Mouse (Mus musculus) G1E (cell line): Measurements from ENCODE around the gene Cptp. TPM values are rescaled to one million over a fixed set of nuclear protein-coding genes. Genes with fewer than 3 reads are reported as not detected.

Experiments
- ATAC-seq: 2 replicates; pipeline ENCODE4 v1.8.0; 2016; ENCODE audit warnings: mild to moderate bottlenecking; ENCODE audit not compliant: insufficient number of reproducible peaks, poor library complexity, low FRiP score, severe bottlenecking; ENCODE audit errors: extremely low read depth
- DNase-seq: peaks from one replicate; pipeline ENCODE4 v3.0.0; 2012; ENCODE audit warnings: low spot score
- H3K27me3 ChIP-seq: 2 replicates; pipeline ENCODE4 v1.6.1; 2012; ENCODE audit warnings: mild to moderate bottlenecking, low read length, inconsistent platforms; ENCODE audit not compliant: insufficient read depth
- H3K36me3 ChIP-seq: replicated peaks from 2 replicates; pipeline ENCODE3; 2012; ENCODE audit warnings: mild to moderate bottlenecking, inconsistent platforms
- H3K4me1 ChIP-seq: 2 replicates; pipeline ENCODE4 v1.6.1; 2012; ENCODE audit warnings: low read depth, low read length, inconsistent platforms, mixed read lengths; ENCODE audit not compliant: insufficient read depth
- H3K4me3 ChIP-seq: 2 replicates; pipeline ENCODE4 v1.5.1; 2012; ENCODE audit warnings: low read depth, mild to moderate bottlenecking, inconsistent platforms, low read length, moderate library complexity, mixed read lengths
- H3K9me3 ChIP-seq: replicated peaks from 2 replicates; pipeline ENCODE4 v1.6.1; 2012; ENCODE audit warnings: inconsistent platforms
- CTCF ChIP-seq: IDR thresholded peaks from 2 replicates; pipeline ENCODE4 v1.5.1; 2012; ENCODE audit warnings: low read depth, low read length, inconsistent platforms, mixed read lengths
- GATA1 ChIP-seq: IDR thresholded peaks from 2 replicates; pipeline ENCODE4 v1.6.1; 2012; ENCODE audit warnings: borderline replicate concordance, low read length, inconsistent platforms, mixed read lengths
- GATA2 ChIP-seq: IDR thresholded peaks from 2 replicates; pipeline ENCODE4 v1.6.1; 2012; ENCODE audit warnings: low read depth, low read length, inconsistent platforms, borderline replicate concordance
- POLR2AphosphoS5 ChIP-seq: IDR thresholded peaks from 2 replicates; pipeline ENCODE4 v1.6.1; 2012; ENCODE audit warnings: low read depth, low read length, inconsistent platforms; ENCODE audit not compliant: insufficient replicate concordance
- TAL1 ChIP-seq: conservative IDR thresholded peaks from 2 replicates; pipeline ENCODE4 v1.6.1; 2012; ENCODE audit warnings: low read depth, low read length, inconsistent platforms, mixed read lengths
- polyA plus RNA-seq: library from polyadenylated mRNA; stranded (reverse); fragments of >175 nt; gene quantifications from 2 replicates; pipeline ENCODE4 v1.2.3, GENCODE M21; 2012
- total RNA-seq, 2 experiments: library from RNA; stranded (forward) in 1 of 2; stranded (reverse) in 1 of 2; fragments of 200-1000 nt in 1 of 2; fragments of >200 nt in 1 of 2; fragmentation: Nextera tagmentation in 1 of 2; gene quantifications; 2 replicates each; pipeline ENCODE4 v1.2.3; 2014 to 2017

Cptp gene
- total and polyA plus RNA-seq, 3 experiments = 3.6 to 9.3 (median 6.7) TPM

DNA sequence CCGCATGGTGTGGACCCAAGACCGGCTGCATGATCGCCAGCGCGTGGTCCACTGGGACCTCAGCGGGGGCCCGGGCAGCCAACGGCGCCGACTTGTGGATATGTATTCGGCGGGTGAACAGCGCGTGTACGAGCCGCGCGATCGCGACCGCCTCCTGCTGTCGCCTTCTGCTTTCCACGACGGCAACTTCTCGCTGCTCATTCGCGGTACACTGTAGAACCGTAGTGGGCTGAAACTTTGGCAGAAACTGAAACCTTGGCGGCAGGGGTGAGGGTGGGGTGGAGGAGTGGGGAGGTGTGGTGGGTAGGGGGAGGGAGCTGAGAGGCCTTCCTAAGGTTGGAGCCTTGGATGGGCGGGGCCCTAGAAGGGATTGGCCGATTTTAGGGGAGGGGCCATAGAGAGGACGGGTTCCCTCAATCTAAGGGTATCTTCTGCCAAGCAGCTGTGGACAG is 28.2 kb downstream of the Cptp start:
- Histone ChIP-seq H3K36me3 (no peaks in the 10 kb centered on the region), H3K4me3 (peak overlapping the region; percentile 68), H3K9me3 (peaks cover 5% of the 10 kb centered on the region; the same call in 1 of the 2 replicates), H3K4me1 (peaks cover 27% of the 10 kb centered on the region), H3K27me3 (peaks cover 33% of the 10 kb centered on the region)
- DNase-seq (peak; percentile 24), ATAC-seq (peak; percentile 63; the same call in 1 of the 2 replicates)
- TF ChIP-seq GATA2 (no peak), GATA1 (no peak), CTCF (no peak), TAL1 (no peak), POLR2AphosphoS5 (no peak)

DNA sequence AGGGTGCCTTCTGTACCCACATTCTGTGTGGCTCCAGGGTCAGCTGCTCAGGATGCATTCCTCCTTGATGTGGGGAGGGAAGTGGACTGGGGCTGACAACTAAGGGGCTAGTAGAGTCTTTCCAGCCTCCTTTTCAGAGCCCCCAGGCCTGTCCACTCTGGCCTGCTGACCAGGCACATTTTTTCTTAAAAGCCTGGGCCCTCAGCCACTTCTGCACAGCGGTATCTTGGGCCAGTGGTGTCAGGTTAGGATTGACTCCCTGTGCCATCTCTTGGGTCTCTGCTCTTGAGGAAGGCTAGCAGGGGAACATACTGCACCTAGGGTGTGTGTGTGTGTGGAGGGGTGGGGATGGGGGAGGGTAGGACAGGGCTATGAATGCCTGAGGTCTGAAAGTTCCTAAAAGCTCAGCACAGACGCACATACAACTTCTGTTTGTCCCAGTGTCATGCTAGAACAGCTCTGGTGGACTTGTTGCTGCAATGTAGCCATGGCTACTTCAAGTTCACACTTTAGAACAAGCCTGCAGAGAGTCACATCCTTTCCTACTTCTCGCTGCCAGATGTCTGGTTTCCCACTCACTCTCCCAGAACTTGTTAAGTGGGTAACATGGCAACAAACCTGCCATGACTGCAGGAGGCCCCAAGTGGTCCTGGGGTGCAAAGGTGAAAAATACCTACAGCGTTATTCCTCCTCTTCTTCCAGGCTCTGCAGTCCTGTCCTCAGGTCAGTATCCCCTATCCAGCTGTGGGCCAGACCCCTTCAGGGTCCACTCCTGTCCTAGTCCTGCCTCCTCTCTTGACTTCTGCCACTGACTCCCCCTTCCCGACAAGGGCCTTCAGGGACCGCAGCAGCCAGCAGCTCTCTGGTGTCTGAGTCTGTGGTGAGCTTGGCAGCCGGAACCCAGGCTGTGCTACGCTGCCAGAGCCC is 28.9 kb downstream of the Cptp start:
- DNase-seq = no peak
- Histone ChIP-seq H3K9me3 (peaks cover 5% of the 10 kb centered on the region; the same call in 1 of the 2 replicates), H3K36me3 (peaks cover 2% of the 10 kb centered on the region), H3K4me1 (peaks cover 27% of the 10 kb centered on the region), H3K27me3 (peaks cover 33% of the 10 kb centered on the region), H3K4me3 (peak overlapping the region; percentile 68)
- ATAC-seq = no peak
- no peak for TF ChIP-seq TAL1
- TF ChIP-seq GATA1 = no peak
- no peak for TF ChIP-seq CTCF
- no peak for TF ChIP-seq GATA2
- TF ChIP-seq POLR2AphosphoS5 = no peak

DNA sequence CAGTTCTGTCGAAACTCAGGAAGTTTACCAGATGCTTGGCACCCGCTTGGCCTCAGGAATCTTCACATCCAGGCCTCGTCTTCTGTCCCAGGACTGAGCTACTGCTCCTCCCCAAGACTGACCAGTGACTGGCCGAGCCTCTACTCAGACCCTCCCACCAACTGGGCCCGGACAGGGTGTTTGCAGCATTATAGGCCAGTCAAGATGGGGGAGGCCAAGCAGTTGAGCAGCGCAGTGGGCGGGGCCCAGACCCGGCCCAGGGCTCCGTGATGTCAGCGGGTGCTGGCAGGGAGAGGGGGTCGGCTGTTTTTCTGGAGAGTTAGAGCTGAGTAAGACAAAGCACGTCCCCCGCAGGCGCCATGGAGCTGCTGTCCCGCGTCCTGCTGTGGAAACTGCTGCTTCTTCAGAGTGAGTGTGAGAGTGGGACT is 29.7 kb downstream of the Cptp start, which contains the start of gene Mxra8:
Gene Mxra8 (plus strand): TSS at position 198 of the 428 bp plus-strand sequence.
- H3K9me3 ChIP-seq = peaks cover 5% of the 10 kb centered on the region; the same call in 1 of the 2 replicates
- H3K4me1 ChIP-seq = peaks cover 27% of the 10 kb centered on the region
- H3K4me3 ChIP-seq = peak within 1 kb of the TSS; percentile 68; the same call in 1 of the 2 replicates
- no peak for ATAC-seq
- no peak for DNase-seq
- peaks cover 33% of the 10 kb centered on the region for H3K27me3 ChIP-seq
- H3K36me3 ChIP-seq = peaks cover 9% of the 10 kb centered on the region
- TF ChIP-seq CTCF (no peak), TAL1 (no peak), POLR2AphosphoS5 (no peak), GATA2 (no peak), GATA1 (no peak)

- peaks cover 5% of the 10 kb centered on the region; the same call in 1 of the 2 replicates for H3K9me3 ChIP-seq
- H3K27me3 ChIP-seq = peaks cover 33% of the 10 kb centered on the region
- ATAC-seq (no peak), DNase-seq (no peak)
- no peak for TF ChIP-seq CTCF
- TF ChIP-seq TAL1 = no peak
- no peak for TF ChIP-seq GATA1
- TF ChIP-seq POLR2AphosphoS5 = no peak
- no peak for TF ChIP-seq GATA2
- H3K4me3 ChIP-seq = no peak overlapping the region
- H3K4me1 ChIP-seq = peaks cover 35% of the 10 kb centered on the region
- H3K36me3 ChIP-seq = peaks cover 18% of the 10 kb centered on the region
Measured at GRCm38 (mm10) chr4:155838187-155839153, 30.8 kb downstream of the Cptp start.

- Histone ChIP-seq H3K36me3 (peaks cover 28% of the 10 kb centered on the region), H3K4me1 (peaks cover 45% of the 10 kb centered on the region), H3K9me3 (peaks cover 5% of the 10 kb centered on the region; the same call in 1 of the 2 replicates), H3K27me3 (peaks cover 28% of the 10 kb centered on the region), H3K4me3 (no peak overlapping the region)
- ATAC-seq (no peak), DNase-seq (no peak)
- TF ChIP-seq POLR2AphosphoS5 (no peak), TAL1 (no peak), GATA1 (no peak), GATA2 (no peak), CTCF (no peak)
Measured at GRCm38 (mm10) chr4:155837404-155838010, 31.7 kb downstream of the Cptp start.
